Mouse (Mus musculus) embryonic fibroblast, embryonic 13.5 days (primary cell): ENCODE measurements around the gene Tiam1.

Source experiments
- CTCF ChIP-seq: IDR thresholded peaks from 2 replicates; pipeline ENCODE4 v1.5.1; 2011; ENCODE audit warnings: mild to moderate bottlenecking, control low read depth, low read length, moderate library complexity, borderline replicate concordance; ENCODE audit not compliant: insufficient read depth
- POLR2A ChIP-seq: IDR thresholded peaks from 2 replicates; pipeline ENCODE4 v1.6.1; 2011; ENCODE audit warnings: low read depth, mild to moderate bottlenecking, control low read depth, low read length, moderate library complexity

GRCm38 (mm10) chr16:90150126-90150525, 6.6 kb upstream of the Tiam1 start:
- TF ChIP-seq CTCF (no peak), POLR2A (no peak)
